Mouse (Mus musculus) embryonic facial prominence, embryonic 15.5 days (tissue): ENCODE results near the gene Ikzf1. TPM values are rescaled to one million over a fixed set of nuclear protein-coding genes. Genes with fewer than 3 reads are reported as not detected.

ENCODE experiments used
- ATAC-seq: fragments of 200-750 bp; cut with Nextera tagmentation; 2 replicates; pipeline ENCODE4 v1.8.0; 2017; ENCODE audit warnings: low read depth, moderate TSS enrichment; ENCODE audit not compliant: insufficient number of reproducible peaks, low FRiP score, low TSS enrichment
- H3K27ac ChIP-seq: fragments of 300-500 bp; sonication (generic); replicated peaks from 2 replicates; pipeline ENCODE4 v1.5.1; 2015; ENCODE audit warnings: mild to moderate bottlenecking, inconsistent platforms
- H3K27me3 ChIP-seq: fragments of 300-500 bp; sonication (generic); 2 replicates; pipeline ENCODE4 v1.6.1; 2015; ENCODE audit warnings: inconsistent platforms
- H3K36me3 ChIP-seq: fragments of 300-500 bp; sonication (generic); 2 replicates; pipeline ENCODE4 v1.6.1; 2015; ENCODE audit warnings: mild to moderate bottlenecking, inconsistent platforms
- H3K4me1 ChIP-seq: fragments of 300-500 bp; sonication (generic); 2 replicates; pipeline ENCODE4 v1.6.1; 2015; ENCODE audit warnings: inconsistent platforms
- H3K4me2 ChIP-seq: fragments of 300-500 bp; sonication (generic); replicated peaks from 2 replicates; pipeline ENCODE4 v1.6.1; 2015; ENCODE audit warnings: mild to moderate bottlenecking, inconsistent platforms
- H3K4me3 ChIP-seq: fragments of 300-500 bp; sonication (generic); replicated peaks from 2 replicates; pipeline ENCODE4 v1.5.1; 2015; ENCODE audit warnings: mild to moderate bottlenecking, inconsistent platforms
- H3K9ac ChIP-seq: fragments of 300-500 bp; sonication (generic); 2 replicates; pipeline ENCODE4 v1.6.1; 2015; ENCODE audit warnings: inconsistent platforms
- H3K9me3 ChIP-seq: fragments of 300-500 bp; sonication (generic); replicated peaks from 2 replicates; pipeline ENCODE4 v1.6.1; 2016; ENCODE audit warnings: inconsistent platforms
- WGBS: fragments of 180-500 bp; shearing (Covaris S2); methylation state at CpG from one replicate; pipeline ENCODE4 v1.1.7; 2015; 5-methylcytosine and 5-hydroxymethylcytosine counted together
- polyA plus RNA-seq: library from polyadenylated mRNA; unstranded; fragments of >200 nt; fragmentation: Nextera tagmentation; extraction: Ambion mirVana; gene quantifications from 2 replicates; pipeline ENCODE4 v1.2.1, GENCODE M21; 2015

Ikzf1 gene
- polyA plus RNA-seq, 1 experiment from 2014 or later: 2.2 TPM

DNA sequence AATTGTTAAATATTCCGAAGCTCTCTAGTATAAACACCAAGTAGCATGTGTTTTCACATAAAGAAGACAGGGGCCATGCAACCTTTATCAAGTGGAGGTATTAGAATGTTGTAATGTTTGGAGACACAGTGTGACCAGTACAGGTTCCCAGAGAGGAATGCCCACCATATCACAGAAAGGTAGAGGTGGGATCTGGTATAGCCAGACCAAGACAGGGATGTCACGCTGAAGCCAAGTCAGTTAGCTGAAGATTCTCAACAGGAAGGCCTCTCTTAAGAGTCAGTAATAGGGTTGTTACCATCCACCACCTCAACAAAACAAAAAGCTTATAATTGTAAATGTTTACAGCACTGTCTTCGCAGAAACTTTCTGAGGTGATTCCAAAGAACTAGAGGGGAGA is 85.9 kb downstream of the Ikzf1 start:
- no peaks in the 10 kb centered on the region for H3K9me3 ChIP-seq
- H3K27ac ChIP-seq: no peak overlapping the region
- H3K36me3 ChIP-seq: no peaks in the 10 kb centered on the region
- WGBS: 88% methylated on average over 3 of the region's 3 CpGs
- H3K4me1 ChIP-seq: no peaks in the 10 kb centered on the region
- no peak for ATAC-seq
- no peaks in the 10 kb centered on the region for H3K27me3 ChIP-seq
- no peak overlapping the region for H3K9ac ChIP-seq
- H3K4me2 ChIP-seq: no peak overlapping the region
- no peak overlapping the region for H3K4me3 ChIP-seq

DNA sequence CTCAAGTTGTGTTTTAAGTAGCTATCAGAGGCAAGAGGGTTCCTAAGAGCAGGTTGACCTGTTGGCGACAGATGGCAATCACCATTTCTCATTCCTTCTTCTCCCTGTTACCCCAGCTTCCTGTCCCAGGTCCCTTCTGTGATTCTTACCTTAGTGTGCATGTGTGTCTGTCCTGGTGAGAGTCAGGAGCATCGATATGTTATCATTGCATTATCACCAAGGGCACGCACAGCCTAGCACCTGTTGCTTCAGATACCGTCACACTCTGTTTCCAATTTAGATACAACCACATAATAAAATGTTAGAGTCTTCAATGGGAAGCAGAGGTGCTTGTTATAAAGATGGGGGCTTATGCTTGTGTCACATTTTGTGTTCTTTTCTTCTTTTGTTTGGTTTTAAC is 87.4 kb downstream of the Ikzf1 start:
- ATAC-seq: no peak
- 84% methylated on average over 4 of the region's 4 CpGs for WGBS
- H3K9ac ChIP-seq: no peak overlapping the region

DNA sequence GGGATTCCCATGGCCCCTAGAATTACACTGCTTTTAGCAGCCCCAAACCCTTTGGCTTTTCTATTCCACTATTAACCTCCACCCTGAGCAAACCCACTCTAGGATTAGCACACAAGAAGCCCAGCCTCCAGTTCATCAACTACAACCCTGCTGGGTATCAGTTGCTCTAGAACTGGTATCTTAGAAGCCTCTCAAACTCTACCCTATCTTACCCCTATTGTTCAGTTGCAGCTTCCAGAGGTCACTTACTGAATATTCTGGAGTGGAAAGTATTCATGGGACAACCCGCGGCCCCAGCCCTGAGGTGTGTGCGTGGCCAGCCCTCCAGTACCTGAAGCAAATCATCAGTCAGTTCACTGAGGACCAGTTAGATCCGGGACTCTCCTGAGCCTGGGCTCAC is 89.6 kb downstream of the Ikzf1 start:
- 93% methylated on average over 4 of the region's 4 CpGs for WGBS
- Histone ChIP-seq H3K27ac (no peak overlapping the region), H3K4me2 (no peak overlapping the region), H3K9ac (no peak overlapping the region), H3K4me1 (no peaks in the 10 kb centered on the region), H3K36me3 (no peaks in the 10 kb centered on the region), H3K4me3 (no peak overlapping the region), H3K9me3 (no peaks in the 10 kb centered on the region), H3K27me3 (no peaks in the 10 kb centered on the region)
- no peak for ATAC-seq

More for the DNA sequence above, 87.4 kb downstream of the Ikzf1 start:
- no peak overlapping the region for H3K4me2 ChIP-seq
- H3K27me3 ChIP-seq: no peaks in the 10 kb centered on the region
- no peak overlapping the region for H3K27ac ChIP-seq
- no peaks in the 10 kb centered on the region for H3K4me1 ChIP-seq
- H3K36me3 ChIP-seq: no peaks in the 10 kb centered on the region
- H3K4me3 ChIP-seq: no peak overlapping the region
- no peaks in the 10 kb centered on the region for H3K9me3 ChIP-seq

DNA sequence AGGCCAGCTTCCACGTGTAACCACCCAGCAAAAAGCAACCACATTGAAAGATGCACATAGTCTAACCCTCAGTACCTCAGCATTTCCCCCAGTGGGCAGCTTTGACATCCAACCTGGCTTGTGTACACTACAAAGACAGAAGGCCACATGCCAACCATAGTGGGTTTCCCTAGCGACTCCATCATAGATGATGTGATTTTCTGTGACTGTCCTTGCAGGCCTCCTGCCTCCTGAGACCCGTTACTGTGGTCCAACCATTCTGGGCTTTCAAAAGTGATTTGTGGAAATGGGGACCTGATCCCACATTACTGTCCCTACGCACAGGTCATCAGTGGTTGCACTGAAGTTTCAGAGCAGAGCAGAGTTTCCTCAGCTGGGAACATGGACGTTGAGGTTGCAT is 90.1 kb downstream of the Ikzf1 start:
- Histone ChIP-seq H3K9me3 (no peaks in the 10 kb centered on the region), H3K4me3 (no peak overlapping the region), H3K36me3 (no peaks in the 10 kb centered on the region), H3K4me1 (no peaks in the 10 kb centered on the region), H3K27me3 (no peaks in the 10 kb centered on the region), H3K9ac (no peak overlapping the region), H3K4me2 (no peak overlapping the region), H3K27ac (no peak overlapping the region)
- ATAC-seq: no peak
- 86% methylated on average over 5 of the region's 5 CpGs for WGBS

DNA sequence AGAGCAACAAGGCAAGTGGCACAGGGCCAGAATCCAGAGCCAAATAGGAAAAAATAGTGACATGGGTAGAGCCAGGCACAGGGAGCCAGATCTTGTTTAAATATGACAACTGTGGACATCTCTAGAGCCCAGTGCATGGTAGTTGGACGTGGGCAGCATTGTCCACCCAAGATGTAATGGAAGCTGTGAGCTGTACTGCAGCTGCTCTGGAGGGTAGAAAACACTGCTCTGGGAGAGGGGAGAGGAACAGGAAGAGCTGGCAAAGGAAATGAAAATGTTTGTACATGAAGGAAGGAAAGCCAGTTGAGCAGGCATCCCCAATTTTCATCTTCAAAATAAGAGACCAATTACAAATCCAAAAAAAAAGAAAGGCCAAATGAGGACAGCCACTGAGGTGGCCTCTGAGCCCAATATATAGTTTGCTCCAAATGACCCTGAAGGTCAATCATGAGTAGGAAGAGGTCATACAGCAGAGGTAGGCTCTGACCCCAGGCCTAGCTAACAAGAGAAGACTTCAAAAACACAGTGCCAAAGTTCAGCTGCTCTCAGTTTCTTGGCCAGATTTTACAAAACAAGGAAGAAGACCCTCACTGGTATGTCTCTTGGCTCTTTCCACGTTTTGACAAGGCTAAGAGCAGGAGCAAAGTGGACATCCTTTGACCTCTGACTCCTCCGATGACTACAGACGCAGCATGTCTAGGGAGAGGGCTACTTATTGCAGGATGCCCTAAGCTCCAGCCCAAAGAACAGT is 91.4 kb downstream of the Ikzf1 start:
- no peak overlapping the region for H3K9ac ChIP-seq
- no peaks in the 10 kb centered on the region for H3K4me1 ChIP-seq
- no peaks in the 10 kb centered on the region for H3K36me3 ChIP-seq
- H3K27me3 ChIP-seq: no peaks in the 10 kb centered on the region
- H3K4me3 ChIP-seq: no peak overlapping the region
- no peaks in the 10 kb centered on the region for H3K9me3 ChIP-seq
- ATAC-seq: no peak
- H3K4me2 ChIP-seq: no peak overlapping the region
- WGBS: 59% methylated on average over 4 of the region's 4 CpGs
- no peak overlapping the region for H3K27ac ChIP-seq

DNA sequence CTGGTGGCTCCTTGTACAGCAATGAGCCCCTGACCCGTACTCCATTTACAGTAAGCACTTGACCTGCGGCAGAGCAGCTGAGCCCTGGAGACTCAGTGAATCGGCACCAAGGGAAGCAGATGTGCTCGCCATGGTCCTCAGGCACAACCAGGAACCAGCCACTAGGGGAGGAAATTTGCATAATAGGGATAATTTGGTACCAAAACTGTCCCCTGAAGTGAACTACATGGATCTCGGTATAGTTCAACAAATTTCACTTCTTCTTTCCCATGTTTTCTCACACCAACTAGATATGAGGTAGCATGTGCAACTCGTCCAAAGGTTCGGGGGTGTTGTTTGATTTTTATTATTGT is 92.0 kb downstream of the Ikzf1 start:
- Histone ChIP-seq H3K4me2 (no peak overlapping the region), H3K4me3 (no peak overlapping the region), H3K4me1 (no peaks in the 10 kb centered on the region), H3K36me3 (no peaks in the 10 kb centered on the region), H3K27ac (no peak overlapping the region), H3K9ac (no peak overlapping the region), H3K9me3 (no peaks in the 10 kb centered on the region), H3K27me3 (no peaks in the 10 kb centered on the region)
- ATAC-seq: no peak
- 78% methylated on average over 7 of the region's 7 CpGs for WGBS

DNA sequence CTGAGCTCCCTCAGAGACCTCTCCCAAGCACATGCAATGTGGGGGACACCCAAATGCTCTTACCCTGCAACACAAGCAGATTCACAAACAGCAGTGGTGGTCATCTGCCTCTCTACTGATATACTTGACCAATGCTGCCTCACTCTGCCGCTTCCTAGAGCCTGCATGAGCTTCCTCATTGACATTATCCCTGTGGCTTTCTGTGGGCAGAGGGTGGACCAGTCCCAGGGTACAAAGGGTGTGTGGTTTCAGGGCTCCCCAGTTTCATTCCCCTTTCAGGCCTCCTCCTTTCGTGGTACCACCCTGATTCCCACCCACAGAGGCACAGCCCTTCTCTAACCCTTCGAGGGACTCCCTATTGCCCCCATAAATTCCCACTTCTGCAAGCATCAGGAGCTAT is 92.4 kb downstream of the Ikzf1 start:
- Histone ChIP-seq H3K4me3 (no peak overlapping the region), H3K36me3 (no peaks in the 10 kb centered on the region), H3K9ac (no peak overlapping the region), H3K4me2 (no peak overlapping the region), H3K9me3 (no peaks in the 10 kb centered on the region), H3K27me3 (no peaks in the 10 kb centered on the region), H3K27ac (no peak overlapping the region), H3K4me1 (no peaks in the 10 kb centered on the region)
- no peak for ATAC-seq
- 66% methylated on average over 3 of the region's 3 CpGs for WGBS

DNA sequence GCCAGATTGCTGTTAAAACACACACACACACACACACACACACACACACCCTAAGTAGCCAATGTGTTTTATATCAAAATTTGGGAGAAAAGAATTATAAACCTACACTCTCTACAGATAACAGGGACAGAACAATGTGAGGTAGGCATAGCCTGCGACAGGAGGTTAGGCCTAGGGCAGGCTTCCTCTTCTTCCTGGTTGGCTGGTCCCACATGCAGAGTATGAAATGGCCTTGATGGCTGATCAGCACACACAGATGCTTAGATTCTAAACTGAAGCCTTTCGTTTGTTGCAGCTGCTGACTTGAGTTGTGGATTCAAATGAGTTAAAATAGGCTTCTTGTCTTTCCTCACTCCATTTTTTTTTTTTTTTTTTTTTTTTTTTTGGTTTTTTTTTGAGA is 93.0 kb downstream of the Ikzf1 start:
- no peak for ATAC-seq
- no peaks in the 10 kb centered on the region for H3K9me3 ChIP-seq
- H3K4me2 ChIP-seq: no peak overlapping the region
- H3K4me1 ChIP-seq: no peaks in the 10 kb centered on the region
- H3K27ac ChIP-seq: no peak overlapping the region
- no peak overlapping the region for H3K9ac ChIP-seq
- no peaks in the 10 kb centered on the region for H3K36me3 ChIP-seq
- H3K4me3 ChIP-seq: no peak overlapping the region
- H3K27me3 ChIP-seq: no peaks in the 10 kb centered on the region
- WGBS: 86% methylated on average over 2 of the region's 2 CpGs

DNA sequence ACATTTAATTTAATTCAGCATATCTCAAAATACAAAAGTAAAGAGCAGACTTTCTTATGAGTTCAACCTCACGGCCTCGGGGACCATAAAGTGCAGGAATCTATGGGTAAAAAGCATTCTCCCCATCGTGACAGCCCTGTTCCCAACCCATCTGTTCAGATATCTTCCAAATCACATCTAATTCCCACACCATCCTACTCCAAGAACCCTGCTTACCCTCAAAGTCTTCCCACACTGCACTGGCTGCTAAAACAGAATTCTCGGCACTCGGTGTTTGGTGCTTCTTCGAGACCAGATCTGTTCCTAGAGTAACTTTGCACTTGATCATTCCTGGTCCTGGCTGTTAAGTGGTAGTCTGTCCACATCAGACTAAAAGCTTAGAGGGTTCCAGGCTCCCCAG is 93.5 kb downstream of the Ikzf1 start:
- no peak for ATAC-seq
- no peak overlapping the region for H3K27ac ChIP-seq
- no peaks in the 10 kb centered on the region for H3K9me3 ChIP-seq
- no peaks in the 10 kb centered on the region for H3K4me1 ChIP-seq
- WGBS: 92% methylated on average over 6 of the region's 6 CpGs
- H3K9ac ChIP-seq: no peak overlapping the region
- no peak overlapping the region for H3K4me3 ChIP-seq
- H3K27me3 ChIP-seq: no peaks in the 10 kb centered on the region
- no peak overlapping the region for H3K4me2 ChIP-seq
- no peaks in the 10 kb centered on the region for H3K36me3 ChIP-seq

DNA sequence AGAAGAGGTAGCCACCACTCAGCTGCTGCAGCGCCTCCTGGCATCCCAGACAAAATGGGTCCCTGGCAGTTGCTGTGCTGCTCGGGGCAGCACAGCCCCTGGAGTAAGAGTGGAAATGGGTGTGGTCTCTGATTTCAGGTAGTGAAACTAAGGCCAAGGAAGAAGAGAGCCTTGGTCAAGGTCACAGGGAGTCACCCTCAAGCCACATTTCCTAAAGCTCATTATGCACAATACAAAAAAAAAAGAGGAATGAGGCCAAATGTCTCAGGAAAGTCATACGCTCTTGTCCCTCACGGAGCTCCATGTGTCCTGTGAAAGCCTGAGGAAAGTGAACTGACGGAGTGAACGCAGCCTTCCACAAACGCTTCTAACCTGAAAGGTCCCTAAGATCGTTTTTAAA is 96.9 kb downstream of the Ikzf1 start:
- no peak for ATAC-seq
- H3K9me3 ChIP-seq: no peaks in the 10 kb centered on the region
- no peak overlapping the region for H3K9ac ChIP-seq
- no peaks in the 10 kb centered on the region for H3K27me3 ChIP-seq
- no peak overlapping the region for H3K4me2 ChIP-seq
- H3K4me3 ChIP-seq: no peak overlapping the region
- no peak overlapping the region for H3K27ac ChIP-seq
- no peaks in the 10 kb centered on the region for H3K36me3 ChIP-seq
- no peaks in the 10 kb centered on the region for H3K4me1 ChIP-seq
- 79% methylated on average over 8 of the region's 8 CpGs for WGBS

DNA sequence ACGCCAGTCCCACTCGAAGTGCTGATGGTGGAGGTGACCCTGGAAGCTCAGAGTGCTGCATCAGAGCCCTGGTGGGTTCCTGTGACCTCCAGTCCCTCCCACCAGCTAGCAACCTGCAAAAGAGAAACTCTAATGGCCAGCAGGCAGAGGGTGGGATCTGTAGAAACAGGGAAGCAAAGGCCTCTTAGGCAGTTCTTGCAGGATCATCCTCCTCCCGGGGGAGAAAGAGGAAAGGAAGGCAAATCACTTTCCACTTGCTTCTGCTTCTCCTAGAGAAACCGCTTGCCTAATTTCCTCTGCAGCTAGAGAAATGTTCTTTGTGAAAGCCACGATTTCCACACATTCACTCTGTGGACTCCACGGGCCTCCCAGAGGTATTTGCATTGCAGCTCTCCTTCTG is 100.7 kb downstream of the Ikzf1 start:
- Histone ChIP-seq H3K27me3 (no peaks in the 10 kb centered on the region), H3K4me2 (no peak overlapping the region), H3K9ac (no peak overlapping the region), H3K4me3 (no peak overlapping the region), H3K4me1 (no peaks in the 10 kb centered on the region), H3K36me3 (no peaks in the 10 kb centered on the region), H3K9me3 (no peaks in the 10 kb centered on the region), H3K27ac (no peak overlapping the region)
- 60% methylated on average over 6 of the region's 6 CpGs for WGBS
- ATAC-seq: no peak

DNA sequence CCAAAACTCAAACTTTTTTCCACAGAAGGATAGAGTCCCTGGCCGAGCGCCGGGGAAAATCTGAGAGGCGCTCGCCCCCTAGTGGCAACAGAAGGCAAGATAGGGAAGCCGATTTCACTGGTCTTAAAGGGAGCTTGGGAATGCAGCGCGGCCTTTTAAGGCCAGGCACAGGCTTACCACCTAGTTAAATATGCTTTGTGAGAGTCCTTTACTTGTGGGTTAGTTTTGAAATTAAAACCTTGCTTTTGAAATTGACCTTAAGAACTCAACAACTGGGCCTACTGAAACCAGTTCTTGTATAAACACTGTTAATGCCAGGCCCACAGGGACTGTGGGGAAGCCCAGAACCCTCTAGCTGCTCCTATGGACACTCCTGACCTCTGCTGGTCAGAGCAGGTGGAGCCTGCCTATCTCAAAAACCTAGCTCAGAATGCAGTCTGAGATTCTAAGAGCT is 103.7 kb downstream of the Ikzf1 start:
- Histone ChIP-seq H3K27me3 (no peaks in the 10 kb centered on the region), H3K36me3 (no peaks in the 10 kb centered on the region), H3K4me2 (peak overlapping the region; percentile 28), H3K4me1 (no peaks in the 10 kb centered on the region), H3K27ac (no peak overlapping the region), H3K9ac (no peak overlapping the region), H3K9me3 (no peaks in the 10 kb centered on the region), H3K4me3 (peak overlapping the region; percentile 15; the same call in 1 of the 2 replicates)
- peak; percentile 77 for ATAC-seq
- WGBS: under 1% methylated on average over 8 of the region's 8 CpGs
